Mouse (Mus musculus) adrenal gland (tissue): ENCODE data around the gene Rdx.

Experiments used
- intact Hi-C: fragments of 180-260 bp; cut with DNase I; formaldehyde crosslinking; loops from one replicate; pipeline ENCODE4 v1.15.1; 2025
- long read RNA-seq, 2 experiments: library from polyadenylated mRNA; unstranded; transcript quantifications; one replicate each; pipeline ENCODE4 v2.0.0; 2020; ENCODE audit warnings: borderline replicate concordance in 1 of 2; ENCODE audit not compliant: insufficient replicate concordance in 1 of 2

The Rdx gene
- long read RNA-seq, experiment 1, full-length matches to known transcripts: 16 of 54 reads
- long read RNA-seq, experiment 1, partial matches to known transcripts: 27 of 54 reads
- long read RNA-seq, experiment 1, other reads (novel, unspliced or antisense): 11 of 54 reads
- long read RNA-seq, experiment 2, full-length matches to known transcripts: 11 of 122 reads
- long read RNA-seq, experiment 2, partial matches to known transcripts: 107 of 122 reads
- long read RNA-seq, experiment 2, other reads (novel, unspliced or antisense): 4 of 122 reads

GRCm38 (mm10) chr9:52047129-52047820, at the start of gene Rdx:
Rdx (plus strand) TSS chr9:52047173.
- intact Hi-C loops: loop anchor here (5.0 kb wide), 1 partner anchor 35 kb away; no protein-coding TSS in a partner anchor

DNA sequence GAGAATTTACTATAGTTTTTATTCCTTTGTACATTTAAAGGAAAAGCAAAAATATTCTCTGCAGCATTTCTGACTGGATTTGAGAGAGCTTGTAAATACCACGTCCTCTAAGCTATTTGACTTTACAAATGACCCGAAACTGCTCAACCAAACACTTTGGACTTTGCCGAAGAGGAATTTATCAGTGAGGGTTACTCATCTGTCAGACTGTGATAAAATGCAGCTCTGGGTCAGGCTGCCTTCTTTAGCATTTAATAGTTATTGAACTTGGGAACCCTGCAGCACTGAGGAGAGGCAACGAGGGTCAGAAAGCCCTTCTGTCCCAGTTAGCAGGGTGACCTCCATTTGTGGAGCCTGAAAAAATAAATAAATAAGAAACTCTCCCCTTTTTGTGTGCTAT, 43.5 kb upstream of the Rdx start:
- intact Hi-C loops: no loop called here

- intact Hi-C loops: no loop called here
These were observed 39.6 kb upstream of the Rdx start for GRCm38 (mm10) chr9:52007341-52007740.

DNA sequence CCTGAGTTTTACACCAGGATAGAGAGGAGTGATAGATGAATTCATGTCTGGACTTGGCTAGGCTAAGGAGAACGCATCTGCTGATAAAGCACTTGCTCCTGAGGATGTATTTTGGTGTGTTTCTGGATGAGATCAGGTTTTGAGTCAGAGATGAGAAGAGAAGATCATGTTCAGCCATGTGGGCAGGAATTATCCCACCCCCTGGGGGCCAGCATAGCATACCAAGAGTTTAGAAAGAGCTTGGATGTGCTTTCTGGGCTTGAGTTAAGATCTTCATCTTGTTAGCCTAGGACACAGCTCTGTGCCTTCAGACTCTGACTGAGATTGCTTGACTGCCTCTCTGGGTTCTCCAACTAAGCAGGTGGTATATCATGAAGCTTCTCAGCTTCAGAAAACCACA, 38.5 kb upstream of the Rdx start:
- intact Hi-C loops: no loop called here

GRCm38 (mm10) chr9:52012311-52012710, 34.7 kb upstream of the Rdx start:
- intact Hi-C loops: loop anchor here (5.0 kb wide), 1 partner anchor 35 kb away; the partner anchor contains the start of gene Rdx

DNA sequence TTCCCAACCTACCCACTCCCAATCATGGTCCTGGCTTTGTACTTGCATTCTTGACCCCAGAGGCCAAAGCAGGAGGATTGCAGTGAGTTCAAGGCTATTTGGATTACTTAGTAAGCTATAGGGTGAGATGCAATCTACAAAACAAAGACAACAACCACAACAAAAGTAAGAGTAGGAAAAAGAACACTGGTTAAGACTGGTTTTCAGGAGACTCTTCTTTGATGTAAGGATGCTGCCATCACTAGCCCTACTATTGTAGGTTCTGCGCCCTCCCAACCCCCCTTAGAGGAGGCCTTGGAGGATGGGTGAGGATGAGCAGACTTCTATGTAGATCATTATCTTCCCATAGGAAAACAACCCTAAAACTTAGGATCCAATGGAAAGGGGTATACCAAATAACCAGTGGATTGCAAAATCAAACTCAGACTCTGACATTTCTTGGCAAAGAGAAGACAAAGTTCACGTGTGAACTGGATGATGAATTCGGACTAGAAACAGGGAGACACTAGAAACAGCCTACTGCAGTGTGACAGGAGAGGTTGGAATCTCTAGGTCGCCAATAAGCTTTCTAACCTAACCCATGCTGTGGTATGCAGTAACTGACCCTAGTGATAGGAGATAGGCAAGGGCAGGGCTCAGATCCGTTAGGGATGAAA, 34.1 kb upstream of the Rdx start:
- intact Hi-C loops: loop anchor here (5.0 kb wide), 1 partner anchor 34 kb away; the partner anchor contains the start of gene Rdx

DNA sequence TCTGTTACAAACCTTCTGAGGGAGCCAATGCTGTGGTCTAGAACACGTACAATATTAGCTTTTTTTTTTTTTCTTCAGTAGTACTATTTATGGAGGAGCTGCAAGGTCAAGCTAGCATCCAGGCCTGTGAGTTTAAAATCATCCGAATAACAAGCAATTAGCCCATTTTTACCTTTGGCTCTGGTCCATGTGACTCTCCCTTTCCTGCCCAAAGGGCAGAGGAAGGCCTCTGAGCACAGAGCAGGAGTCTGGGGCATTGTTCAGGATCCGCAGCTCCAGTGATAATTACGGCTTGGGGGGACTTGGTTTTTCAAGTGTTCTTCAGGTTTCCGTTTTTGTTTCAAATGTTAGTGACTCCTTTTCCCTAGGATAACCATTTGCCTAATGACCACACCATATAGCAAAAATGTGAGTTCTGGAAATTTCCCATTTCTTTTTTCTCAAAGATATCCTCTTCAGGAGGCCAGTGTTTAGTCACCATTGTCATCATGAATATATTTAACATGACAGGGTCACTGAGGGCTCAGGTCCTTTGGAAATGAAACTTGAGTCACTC, 33.0 kb upstream of the Rdx start:
- intact Hi-C loops: loop anchor here (5.0 kb wide), 1 partner anchor 33 kb away; the partner anchor contains the start of gene Rdx

DNA sequence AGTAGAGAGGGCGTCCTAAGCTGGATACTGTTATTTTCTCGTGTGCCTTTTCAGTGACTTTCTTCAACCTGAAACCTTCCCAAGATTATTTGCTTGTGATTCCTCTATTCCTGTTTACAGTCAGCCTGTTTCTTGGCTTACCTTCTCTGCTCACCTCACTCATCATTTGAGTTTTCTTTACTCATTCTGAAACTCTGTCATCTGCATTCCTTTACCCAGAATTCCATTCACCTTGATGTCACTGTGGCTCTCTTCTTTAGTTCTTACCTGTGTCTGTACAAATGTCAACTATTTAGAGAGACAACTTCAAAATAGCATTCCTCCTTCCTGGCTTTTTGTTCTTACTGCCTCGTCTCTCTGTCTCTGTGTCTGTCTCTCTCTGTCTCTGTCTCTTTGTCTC, 29.9 kb upstream of the Rdx start:
- intact Hi-C loops: no loop called here

- intact Hi-C loops: no loop called here
These were observed 29.1 kb upstream of the Rdx start for GRCm38 (mm10) chr9:52017824-52018223.

GRCm38 (mm10) chr9:52018505-52018904, 28.5 kb upstream of the Rdx start:
- intact Hi-C loops: no loop called here

- intact Hi-C loops: no loop called here
These were observed 19.5 kb upstream of the Rdx start for GRCm38 (mm10) chr9:52027257-52028020.

- intact Hi-C loops: no loop called here
These were observed 18.2 kb upstream of the Rdx start for GRCm38 (mm10) chr9:52028521-52029405.

- intact Hi-C loops: no loop called here
These were observed 15.5 kb upstream of the Rdx start for GRCm38 (mm10) chr9:52031501-52031900.

GRCm38 (mm10) chr9:52037493-52037892, 9.5 kb upstream of the Rdx start:
- intact Hi-C loops: no loop called here

GRCm38 (mm10) chr9:52041657-52042056, 5.3 kb upstream of the Rdx start:
- intact Hi-C loops: no loop called here

DNA sequence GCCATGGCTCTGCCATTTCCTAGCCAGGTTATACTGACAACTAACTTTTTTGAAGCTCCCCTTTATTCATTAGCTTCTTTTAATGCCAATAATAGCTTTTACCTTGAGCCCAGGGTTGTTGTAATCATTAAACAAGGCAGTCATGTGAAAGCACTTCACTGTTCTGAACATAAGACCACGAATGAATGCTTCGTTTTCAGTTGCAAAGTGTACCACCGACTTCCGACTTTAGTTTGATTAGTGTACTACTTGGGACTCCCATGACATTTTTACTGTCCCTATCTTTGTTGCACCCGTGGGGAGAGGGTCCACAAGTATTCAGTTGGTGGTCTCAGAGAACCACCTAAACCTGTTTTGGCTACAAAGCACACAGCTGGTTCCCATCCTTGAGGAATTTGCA, 287 bp upstream of the Rdx start:
- intact Hi-C loops: loop anchor here (5.0 kb wide), 1 partner anchor 34 kb away; no protein-coding TSS in a partner anchor

- intact Hi-C loops: loop anchor here (5.0 kb wide), 1 partner anchor 36 kb away; no protein-coding TSS in a partner anchor
These were observed 1.1 kb downstream of the Rdx start for GRCm38 (mm10) chr9:52047821-52048649.

GRCm38 (mm10) chr9:52048650-52049081, 1.7 kb downstream of the Rdx start:
- intact Hi-C loops: loop anchor here (5.0 kb wide), 1 partner anchor 36 kb away; no protein-coding TSS in a partner anchor

DNA sequence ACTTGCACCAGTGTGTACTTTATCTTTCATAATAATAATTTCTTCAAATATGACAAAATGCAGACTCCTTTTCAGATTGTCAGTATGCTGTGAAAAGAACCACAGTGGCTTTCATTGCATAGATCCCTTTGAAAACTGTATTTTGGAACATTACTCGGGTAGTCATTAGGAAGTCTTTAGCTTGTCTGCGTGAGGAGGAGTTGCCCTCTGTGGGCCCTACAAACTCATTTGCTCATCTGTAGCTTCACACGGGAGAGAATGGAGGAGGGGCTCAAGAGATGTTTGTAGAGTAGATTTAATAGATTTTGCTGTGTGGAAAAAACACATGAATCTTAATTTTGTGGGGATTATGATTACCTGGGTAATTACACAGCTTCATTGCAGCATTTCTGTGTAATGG, 2.6 kb downstream of the Rdx start:
- intact Hi-C loops: loop anchor here (5.0 kb wide), 1 partner anchor 37 kb away; no protein-coding TSS in a partner anchor
